Mouse (Mus musculus) urinary bladder, adult 18-20 months (tissue): Measurements from ENCODE around the gene Dgki.
A peak's percentile ranks its signal among the peaks of the same experiment; 100 is the strongest.

ENCODE experiments used
- DNase-seq, 2 experiments: peaks; one replicate each; pipeline ENCODE4 v3.0.0; 2022; ENCODE audit warnings: low spot score in 2 of 2, mixed read lengths in 2 of 2

Gene Dgki

GRCm38 (mm10) chr6:37242100-37242768 is 57.8 kb downstream of the Dgki start:
- DNase-seq, result no peak

GRCm38 (mm10) chr6:37241434-37241833 is 58.5 kb downstream of the Dgki start:
- DNase-seq, result no peak

GRCm38 (mm10) chr6:37240140-37240539 is 59.8 kb downstream of the Dgki start:
- DNase-seq, result no peak

GRCm38 (mm10) chr6:37236893-37237292 is 63.1 kb downstream of the Dgki start:
- no peak for DNase-seq

- no peak for DNase-seq
These were observed 68.8 kb downstream of the Dgki start for GRCm38 (mm10) chr6:37231148-37231547.

- DNase-seq, result no peak
These were observed 77.0 kb downstream of the Dgki start for GRCm38 (mm10) chr6:37222947-37223510.

GRCm38 (mm10) chr6:37222016-37222415 is 78.0 kb downstream of the Dgki start:
- DNase-seq, result no peak

GRCm38 (mm10) chr6:37219110-37219509 is 80.9 kb downstream of the Dgki start:
- DNase-seq, result no peak

GRCm38 (mm10) chr6:37216342-37216763 is 83.6 kb downstream of the Dgki start:
- DNase-seq, result peak in 1 of 2 experiments; percentile 20

GRCm38 (mm10) chr6:37215655-37216054 is 84.3 kb downstream of the Dgki start:
- no peak for DNase-seq

GRCm38 (mm10) chr6:37212930-37213329 is 87.1 kb downstream of the Dgki start:
- DNase-seq, result no peak

GRCm38 (mm10) chr6:37211545-37212247 is 88.3 kb downstream of the Dgki start:
- no peak for DNase-seq

GRCm38 (mm10) chr6:37202901-37203300 is 97.1 kb downstream of the Dgki start:
- DNase-seq, result no peak

- no peak for DNase-seq
These were observed 99.1 kb downstream of the Dgki start for GRCm38 (mm10) chr6:37200840-37201239.

- no peak for DNase-seq
These were observed 100.5 kb downstream of the Dgki start for GRCm38 (mm10) chr6:37199502-37199901.

GRCm38 (mm10) chr6:37197745-37198144 is 102.2 kb downstream of the Dgki start:
- no peak for DNase-seq

- no peak for DNase-seq
These were observed 103.1 kb downstream of the Dgki start for GRCm38 (mm10) chr6:37196870-37197269.

- DNase-seq, result no peak
These were observed 104.2 kb downstream of the Dgki start for GRCm38 (mm10) chr6:37195766-37196165.

- DNase-seq, result no peak
These were observed 118.0 kb downstream of the Dgki start for GRCm38 (mm10) chr6:37181961-37182360.

- DNase-seq, result no peak
These were observed 128.7 kb downstream of the Dgki start for GRCm38 (mm10) chr6:37171149-37171832.

GRCm38 (mm10) chr6:37158880-37159279 is 141.1 kb downstream of the Dgki start:
- DNase-seq, result no peak

- DNase-seq, result no peak
These were observed 145.9 kb downstream of the Dgki start for GRCm38 (mm10) chr6:37154051-37154450.
